Mouse (Mus musculus) lung, adult 2 months (tissue): ENCODE results near the gene Fgf22. TPM values are rescaled to one million over a fixed set of nuclear protein-coding genes. Genes with fewer than 3 reads are reported as not detected.

Experiments
- DNase-seq: peaks from one replicate; pipeline ENCODE4 v3.0.0; 2022
- H3K4me1 ChIP-seq: fragments of 200-500 bp; 2 replicates; pipeline ENCODE4 v1.6.1; 2011; ENCODE audit warnings: low read length; ENCODE audit not compliant: control insufficient read depth, insufficient read depth
- H3K4me3 ChIP-seq: fragments of 200-500 bp; replicated peaks from 2 replicates; pipeline ENCODE3; 2011; ENCODE audit warnings: low read depth, mild to moderate bottlenecking, control low read depth, low read length; ENCODE audit errors: extremely low read depth
- CTCF ChIP-seq: fragments of 200-500 bp; IDR thresholded peaks from 2 replicates; pipeline ENCODE4 v1.5.1; 2011; ENCODE audit warnings: mild to moderate bottlenecking, low read length, control low read depth; ENCODE audit not compliant: insufficient read depth
- POLR2A ChIP-seq: fragments of 200-500 bp; IDR thresholded peaks from 2 replicates; pipeline ENCODE4 v1.6.1; 2011; ENCODE audit warnings: low read depth, mild to moderate bottlenecking, control low read depth, low read length, borderline replicate concordance; ENCODE audit errors: extremely low read depth
- WGBS: fragments of 180-500 bp; shearing (Covaris S2); methylation state at CpG from one replicate; pipeline ENCODE4 v1.1.7; 2018; 5-methylcytosine and 5-hydroxymethylcytosine counted together
- polyA plus RNA-seq: library from polyadenylated mRNA; depleted of rRNA; stranded (reverse); fragments of >200 nt; gene quantifications from 2 replicates; pipeline ENCODE4 v1.2.3, GENCODE M21; 2012

The Fgf22 gene
- polyA plus RNA-seq, 1 experiment = 1.0 TPM

DNA sequence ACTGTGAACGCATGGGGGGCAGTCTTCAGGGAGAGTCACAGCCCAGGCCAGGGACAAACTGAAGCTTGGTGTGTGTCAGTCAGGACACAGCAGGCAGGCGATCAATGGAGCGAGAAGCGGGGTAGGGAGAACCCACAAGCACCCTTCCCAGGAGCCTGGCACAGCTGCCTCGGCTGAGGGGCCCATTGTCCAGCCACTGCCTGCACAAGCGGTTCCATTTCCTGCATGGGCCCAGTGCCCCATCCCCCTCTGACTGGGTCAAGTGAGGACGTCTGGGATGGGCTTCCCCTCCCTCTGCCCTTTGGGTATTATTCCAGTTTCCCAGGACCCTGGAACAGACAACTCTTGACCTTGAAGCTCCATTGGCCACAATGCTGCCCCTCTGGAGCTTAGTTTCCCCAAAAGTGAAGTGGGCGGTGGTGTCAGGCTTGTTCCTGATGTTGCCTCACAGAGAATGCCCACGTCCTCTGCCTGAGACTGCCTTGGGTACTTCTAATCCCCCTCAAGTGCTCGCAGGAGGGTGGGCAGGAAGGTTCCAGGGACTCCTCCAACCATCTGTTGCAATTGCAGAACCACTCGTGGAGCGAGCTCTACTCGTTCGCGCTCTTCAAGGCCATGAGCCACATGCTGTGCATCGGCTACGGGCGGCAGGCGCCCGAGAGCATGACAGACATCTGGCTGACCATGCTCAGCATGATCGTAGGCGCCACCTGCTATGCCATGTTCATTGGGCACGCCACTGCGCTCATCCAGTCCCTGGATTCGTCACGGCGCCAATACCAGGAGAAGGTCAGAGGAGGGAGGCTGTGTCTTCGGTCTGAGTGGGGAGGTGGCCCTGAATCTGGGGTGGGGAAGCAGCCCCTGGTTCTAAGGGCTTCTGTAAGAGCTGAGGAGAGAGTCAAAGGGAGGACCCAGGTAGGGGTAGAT, 26.3 kb upstream of the Fgf22 start:
- WGBS = 64% methylated on average over 28 of the region's 28 CpGs
- Histone ChIP-seq H3K4me1 (peaks cover 5% of the 10 kb centered on the region; the same call in 1 of the 2 replicates), H3K4me3 (peak overlapping the region; percentile 13)
- no peak for TF ChIP-seq CTCF
- no peak for TF ChIP-seq POLR2A
- DNase-seq = no peak

DNA sequence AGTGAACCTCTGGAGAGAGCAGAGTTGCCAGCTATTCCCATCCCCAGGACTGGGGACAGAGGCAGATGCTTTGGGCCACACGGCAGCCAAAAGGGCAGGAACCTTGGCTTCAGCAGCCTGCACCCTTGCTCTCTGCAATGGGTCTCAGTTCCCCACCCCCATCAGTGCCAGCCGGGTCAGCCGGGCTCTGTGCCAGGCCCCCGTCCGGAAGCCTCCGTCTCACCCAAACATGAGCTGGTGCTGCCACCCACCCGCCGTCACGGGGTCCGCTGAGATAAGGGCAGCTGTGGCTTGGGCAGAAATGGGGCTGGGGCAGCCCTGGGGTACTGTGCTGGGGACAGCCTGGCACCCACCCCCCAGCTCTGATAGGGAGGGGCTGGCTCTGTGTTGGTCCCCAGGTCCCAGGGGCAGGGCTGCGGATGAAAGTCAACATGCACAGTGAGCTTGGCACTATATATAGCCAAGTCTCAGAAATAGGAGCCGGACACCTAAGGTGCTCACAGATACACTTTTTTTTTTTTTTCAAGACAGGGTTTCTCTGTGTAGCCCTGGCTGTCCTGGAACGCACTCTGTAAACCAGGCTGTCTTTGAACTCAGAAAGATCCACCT, 25.4 kb upstream of the Fgf22 start:
- Histone ChIP-seq H3K4me3 (no peak overlapping the region), H3K4me1 (peaks cover 5% of the 10 kb centered on the region; the same call in 1 of the 2 replicates)
- no peak for DNase-seq
- TF ChIP-seq CTCF = no peak
- no peak for TF ChIP-seq POLR2A
- 40% methylated on average over 13 of the region's 13 CpGs for WGBS

- TF ChIP-seq POLR2A (no peak), CTCF (peak; percentile 64)
- 100% methylated on average over 1 of the region's 1 CpGs for WGBS
- no peak for DNase-seq
- Histone ChIP-seq H3K4me1 (peaks cover 5% of the 10 kb centered on the region; the same call in 1 of the 2 replicates), H3K4me3 (no peak overlapping the region)
Measured at GRCm38 (mm10) chr10:79732500-79732899, 22.4 kb upstream of the Fgf22 start.

DNA sequence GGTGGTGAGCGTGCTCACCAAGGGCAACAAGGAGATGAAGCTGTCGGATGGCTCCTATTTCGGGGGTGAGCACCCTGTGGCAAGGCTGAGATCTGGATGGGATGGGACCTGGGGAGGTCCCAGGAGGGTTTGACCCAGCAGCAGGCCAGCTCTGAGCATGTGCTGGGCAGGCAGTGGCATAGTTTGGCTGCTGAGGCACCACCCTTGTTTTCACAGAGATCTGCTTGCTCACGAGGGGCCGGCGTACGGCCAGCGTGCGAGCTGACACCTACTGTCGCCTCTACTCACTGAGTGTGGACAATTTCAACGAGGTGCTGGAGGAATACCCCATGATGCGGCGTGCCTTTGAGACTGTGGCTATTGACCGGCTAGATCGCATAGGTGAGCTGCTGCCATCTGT, 21.0 kb upstream of the Fgf22 start:
- WGBS = 94% methylated on average over 15 of the region's 15 CpGs
- DNase-seq = no peak
- Histone ChIP-seq H3K4me3 (no peak overlapping the region), H3K4me1 (peaks cover 2% of the 10 kb centered on the region; the same call in 1 of the 2 replicates)
- TF ChIP-seq CTCF (no peak), POLR2A (no peak)

GRCm38 (mm10) chr10:79735361-79735760, 19.5 kb upstream of the Fgf22 start:
- TF ChIP-seq CTCF = no peak
- TF ChIP-seq POLR2A = no peak
- Histone ChIP-seq H3K4me3 (no peak overlapping the region), H3K4me1 (no peaks in the 10 kb centered on the region)
- DNase-seq = no peak
- 53% methylated on average over 50 of the region's 52 CpGs for WGBS

DNA sequence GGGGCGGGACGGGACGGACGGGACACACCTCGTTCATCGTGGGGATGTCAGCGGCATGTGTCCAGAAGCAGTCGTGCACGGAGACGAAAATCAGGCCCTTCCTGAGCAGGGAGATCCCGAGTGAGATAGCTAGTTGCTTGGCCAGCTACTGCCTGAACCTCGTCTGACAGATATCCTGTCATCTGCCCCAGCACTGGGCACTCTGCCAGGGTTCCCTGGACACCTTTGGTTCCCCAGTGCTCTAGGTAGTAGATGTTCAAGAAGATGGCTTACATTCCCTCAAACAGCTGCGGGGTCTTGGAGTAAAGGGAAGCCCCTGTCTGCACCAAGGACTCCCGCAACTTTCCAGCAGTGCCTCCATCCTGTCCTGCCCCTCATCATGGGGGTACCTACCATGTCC, 18.2 kb upstream of the Fgf22 start:
- H3K4me3 ChIP-seq = no peak overlapping the region
- H3K4me1 ChIP-seq = no peaks in the 10 kb centered on the region
- DNase-seq = no peak
- 72% methylated on average over 14 of the region's 14 CpGs for WGBS
- no peak for TF ChIP-seq CTCF
- no peak for TF ChIP-seq POLR2A

DNA sequence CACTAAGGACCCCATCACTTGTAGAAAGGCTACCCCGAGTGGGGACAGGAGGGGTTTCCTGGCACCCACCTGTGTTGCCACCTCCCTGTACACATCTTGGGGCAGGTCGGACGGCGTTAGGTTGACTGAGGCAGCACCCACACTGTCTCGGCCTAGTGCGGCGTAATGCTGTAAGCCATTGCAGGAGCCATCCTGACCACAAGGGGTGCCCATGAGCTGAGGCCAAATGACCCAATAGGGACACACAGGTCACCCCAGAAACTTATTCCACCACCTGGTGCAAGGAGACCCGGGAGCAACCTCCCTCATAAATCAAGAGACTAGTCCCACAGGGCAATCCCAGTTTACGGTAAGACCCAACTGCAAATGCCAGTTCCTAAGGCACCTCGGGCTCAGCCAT, 16.6 kb upstream of the Fgf22 start:
- peak; percentile 72 for TF ChIP-seq CTCF
- TF ChIP-seq POLR2A = no peak
- Histone ChIP-seq H3K4me1 (no peaks in the 10 kb centered on the region), H3K4me3 (no peak overlapping the region)
- 91% methylated on average over 10 of the region's 10 CpGs for WGBS
- DNase-seq = no peak

DNA sequence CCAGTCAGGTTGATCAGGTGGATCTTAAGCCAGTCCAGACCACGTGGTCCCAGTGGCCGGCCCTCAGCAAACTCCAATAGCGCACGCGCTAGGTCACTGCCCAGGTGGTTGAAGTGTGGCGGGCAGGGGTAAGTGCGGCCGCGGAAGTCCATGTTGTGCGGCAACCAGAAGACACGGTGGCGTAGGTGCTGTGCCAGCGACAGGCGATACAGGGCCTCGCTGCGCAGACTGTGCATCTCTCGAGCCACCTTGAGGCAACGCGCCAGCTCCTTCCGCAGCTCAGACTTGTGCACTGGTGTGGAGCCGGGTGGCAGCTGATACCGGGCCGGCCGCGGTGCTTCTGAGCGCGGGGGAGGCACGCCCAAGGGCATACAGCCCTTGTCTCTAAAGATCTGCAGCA, 15.6 kb upstream of the Fgf22 start:
- TF ChIP-seq CTCF = no peak
- TF ChIP-seq POLR2A = no peak
- Histone ChIP-seq H3K4me3 (no peak overlapping the region), H3K4me1 (no peaks in the 10 kb centered on the region)
- WGBS = 97% methylated on average over 28 of the region's 28 CpGs
- DNase-seq = no peak

GRCm38 (mm10) chr10:79740863-79741262, 14.0 kb upstream of the Fgf22 start:
- WGBS = 87% methylated on average over 11 of the region's 11 CpGs
- TF ChIP-seq CTCF = no peak
- TF ChIP-seq POLR2A = no peak
- no peak for DNase-seq
- Histone ChIP-seq H3K4me1 (peaks cover 4% of the 10 kb centered on the region), H3K4me3 (no peak overlapping the region)

DNA sequence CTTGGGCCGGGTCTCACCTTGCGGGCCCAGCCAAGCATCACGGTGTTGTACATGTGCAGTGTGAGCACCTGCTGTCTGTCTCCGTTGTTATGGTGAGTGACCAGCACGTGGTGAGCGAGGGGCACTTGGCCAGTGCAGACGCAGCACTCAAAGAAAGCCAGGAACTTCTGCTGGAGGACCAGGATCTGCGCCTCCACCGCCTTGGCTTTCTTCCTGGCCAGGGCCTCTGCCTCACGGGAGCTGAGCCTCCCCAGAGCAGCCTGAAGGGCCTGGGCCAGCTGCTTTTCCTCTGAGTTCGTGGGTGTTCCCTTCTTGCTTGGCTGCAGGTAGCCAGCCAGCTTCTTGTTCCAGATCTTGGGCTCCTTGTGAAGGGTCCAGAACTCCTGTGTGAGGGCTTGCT, 11.7 kb upstream of the Fgf22 start:
- Histone ChIP-seq H3K4me3 (no peak overlapping the region), H3K4me1 (peaks cover 8% of the 10 kb centered on the region)
- DNase-seq = no peak
- WGBS = 85% methylated on average over 11 of the region's 11 CpGs
- no peak for TF ChIP-seq CTCF
- TF ChIP-seq POLR2A = no peak
